Mouse (Mus musculus) spleen, postnatal 10 days (tissue): ENCODE measurements around the gene Mtcl1.
"Not testable (repeated sequence)": the region's sequence is repeated elsewhere in the genome, so short reads cannot be mapped to it uniquely, and the experiment has no call there.

Experiments used
- DNase-seq, 2 experiments: peaks; one replicate each; pipeline ENCODE4 v3.0.0; 2021 to 2022; ENCODE audit warnings: low spot score in 2 of 2

Mtcl1 gene

DNA sequence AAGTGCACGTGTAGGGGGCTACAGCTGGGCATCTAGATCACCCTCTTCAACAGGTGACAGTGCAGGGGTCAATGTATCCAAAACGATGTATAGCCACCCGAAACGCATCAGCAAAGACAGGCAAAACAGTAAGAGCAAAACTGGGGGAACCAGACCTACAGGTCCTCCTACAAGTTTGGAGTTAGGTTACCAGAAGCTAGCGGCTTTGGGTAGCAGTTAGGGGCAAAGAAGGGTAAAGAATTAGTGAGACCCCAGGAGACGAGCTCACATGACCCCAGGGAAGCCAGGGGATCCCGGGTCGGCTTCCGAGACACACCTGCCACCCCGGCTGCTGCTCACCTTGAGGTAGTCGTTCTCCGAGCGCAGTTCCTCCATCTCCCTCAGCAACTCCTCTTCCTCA lies 1.6 kb downstream of the Mtcl1 start:
- no peak for DNase-seq

DNA sequence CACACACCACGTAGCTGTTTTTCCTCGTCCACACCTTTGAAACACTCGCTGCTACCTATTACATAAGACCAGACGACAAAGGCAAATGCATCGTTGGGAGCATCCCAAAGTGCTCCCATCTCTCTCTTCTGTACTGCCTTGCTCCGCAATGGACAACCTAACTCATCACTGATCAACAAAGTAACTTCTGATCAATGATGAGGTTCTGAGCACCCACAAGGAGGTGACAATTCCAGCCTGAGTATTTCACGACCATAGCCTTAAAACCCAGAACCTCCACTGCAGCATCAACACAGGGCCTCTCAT lies 2.6 kb downstream of the Mtcl1 start:
- DNase-seq, result no peak

DNA sequence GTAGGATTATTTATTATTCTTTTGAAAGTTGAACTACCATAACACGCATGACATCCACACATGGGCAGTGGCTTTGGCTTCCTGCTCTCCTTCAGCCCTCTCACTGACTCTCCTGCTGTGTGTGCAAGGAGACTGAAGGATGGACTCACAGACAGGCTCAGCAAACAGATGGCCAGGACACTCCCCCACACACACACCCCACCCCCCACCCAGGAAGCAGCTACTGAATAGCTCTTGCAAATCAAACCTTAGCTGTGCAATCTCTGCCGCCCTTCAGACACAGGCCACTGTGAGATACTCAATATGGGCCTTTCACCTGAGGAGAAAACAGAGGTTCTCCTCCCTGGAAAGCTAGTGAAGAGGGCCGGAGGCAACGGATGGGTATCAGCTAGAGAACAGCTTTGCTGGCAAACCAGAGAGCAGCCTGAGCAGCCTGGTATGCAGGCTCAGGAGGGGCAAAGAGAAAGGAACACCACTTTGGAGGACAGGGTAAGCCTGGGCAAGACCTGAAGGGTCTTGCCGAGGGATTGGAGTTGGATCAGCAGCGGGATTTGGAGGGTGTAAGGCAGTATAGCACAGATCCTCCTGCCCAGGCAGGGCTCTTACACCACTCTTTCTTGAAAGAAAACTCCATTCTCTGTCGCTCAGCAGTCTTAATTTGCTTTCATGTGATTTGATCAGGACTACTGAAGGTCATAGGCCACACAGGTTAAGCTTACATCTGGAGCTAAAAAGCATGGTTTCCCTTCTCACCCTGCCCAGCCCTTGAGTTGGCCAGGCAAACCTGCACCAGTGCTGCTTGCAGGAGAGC lies 3.1 kb downstream of the Mtcl1 start:
- DNase-seq, result no peak

DNA sequence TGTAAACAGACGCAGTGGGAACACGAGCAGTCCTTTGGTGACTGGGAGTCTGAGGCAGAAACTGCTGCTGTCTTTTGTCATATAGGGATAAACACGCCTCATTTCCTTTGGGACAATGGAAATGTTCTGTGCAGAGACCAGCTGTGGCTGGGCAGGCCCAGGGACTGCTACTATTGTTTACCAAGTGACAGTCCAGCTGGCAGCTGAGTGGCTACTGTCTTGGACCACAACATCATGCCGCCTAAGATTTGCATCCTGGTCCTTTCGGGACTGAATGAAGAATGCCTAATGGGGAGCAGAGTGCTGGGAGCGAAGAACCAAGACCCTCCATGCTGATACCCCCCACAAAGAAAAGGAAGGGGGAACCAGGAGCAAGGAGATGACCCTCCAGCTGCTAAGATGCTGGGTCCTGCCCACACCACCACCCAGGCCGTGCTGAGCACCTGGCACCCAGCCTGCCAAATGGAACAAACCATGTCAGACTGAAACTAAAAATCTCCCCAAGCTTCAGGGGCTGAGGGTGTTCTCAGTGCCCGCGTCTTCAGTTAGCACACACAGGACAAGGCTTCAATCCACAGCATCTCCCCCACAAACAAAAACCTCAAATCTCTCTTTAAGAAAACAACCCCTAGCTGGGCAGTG lies 5.4 kb downstream of the Mtcl1 start:
- DNase-seq, result no peak

DNA sequence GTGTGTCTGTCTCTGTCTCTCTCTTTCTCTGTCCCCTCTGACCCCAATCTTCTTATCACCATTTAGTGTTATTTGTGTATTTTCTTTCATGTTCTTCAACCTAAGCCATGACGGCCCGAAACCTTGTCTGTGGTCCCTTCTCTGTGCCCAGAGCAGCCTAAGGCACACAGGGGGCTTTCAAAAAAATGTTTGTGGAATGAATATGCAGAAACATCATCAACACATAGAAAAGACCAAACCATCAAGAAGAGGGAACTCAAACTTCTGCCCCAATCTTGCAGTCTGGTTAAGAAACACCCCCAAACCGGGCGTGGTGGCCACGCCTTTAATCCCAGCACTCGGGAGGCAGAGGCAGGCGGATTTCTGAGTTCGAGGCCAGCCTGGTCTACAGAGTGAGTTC lies 9.7 kb downstream of the Mtcl1 start:
- DNase-seq, result no peak

DNA sequence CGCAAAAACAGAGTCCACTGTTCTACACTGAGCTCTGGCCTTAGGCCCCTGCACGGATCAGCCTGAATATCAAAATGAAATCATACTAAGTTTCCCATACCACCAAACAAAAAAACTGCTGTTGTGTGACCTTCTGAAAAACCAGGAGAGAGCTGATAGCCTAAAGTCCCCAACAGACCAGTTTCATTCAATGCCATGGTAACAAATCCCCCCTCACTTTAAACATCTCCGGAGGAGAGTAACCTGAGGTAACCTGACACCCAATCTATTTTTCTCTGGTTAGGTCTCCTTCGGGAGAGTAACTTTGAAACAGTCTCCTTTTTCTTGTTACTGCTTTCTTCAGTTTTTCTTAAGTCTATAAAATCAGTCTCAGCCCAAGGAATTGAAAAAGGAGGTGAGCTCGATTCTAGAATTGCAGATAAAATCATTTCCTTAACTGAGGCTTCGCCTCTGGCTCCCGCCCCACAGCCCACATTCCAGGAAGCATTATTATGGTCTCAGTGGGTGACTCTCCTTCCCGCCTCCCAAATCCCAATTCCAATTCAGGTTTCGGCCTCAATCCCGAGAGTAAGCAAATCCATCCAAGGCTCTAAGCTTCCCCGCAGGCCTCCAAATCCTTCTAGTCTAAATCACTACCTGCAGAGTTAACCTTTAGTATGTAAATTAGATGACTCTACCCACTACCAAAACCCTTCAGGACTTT lies 10.3 kb downstream of the Mtcl1 start:
- no peak for DNase-seq

DNA sequence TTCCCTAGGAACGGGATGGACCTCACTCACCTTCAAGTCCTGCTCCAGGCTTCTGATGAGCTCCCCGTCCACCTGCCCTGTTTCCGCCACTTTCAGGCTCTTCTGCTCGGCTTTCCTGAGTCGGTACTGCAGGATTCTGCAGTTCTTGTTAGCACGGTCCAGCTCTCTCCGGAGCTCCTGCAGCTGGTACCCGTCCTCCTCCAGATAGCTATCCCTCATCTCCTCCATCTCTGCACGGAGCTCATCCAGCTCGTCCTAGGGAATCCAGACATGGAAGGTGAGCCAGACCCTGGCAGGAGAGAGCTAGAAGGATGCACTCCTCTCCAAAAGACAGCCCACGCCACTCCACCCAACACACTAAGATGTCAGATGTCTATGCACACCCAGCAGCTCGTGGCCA lies 11.4 kb downstream of the Mtcl1 start:
- DNase-seq, result no peak

DNA sequence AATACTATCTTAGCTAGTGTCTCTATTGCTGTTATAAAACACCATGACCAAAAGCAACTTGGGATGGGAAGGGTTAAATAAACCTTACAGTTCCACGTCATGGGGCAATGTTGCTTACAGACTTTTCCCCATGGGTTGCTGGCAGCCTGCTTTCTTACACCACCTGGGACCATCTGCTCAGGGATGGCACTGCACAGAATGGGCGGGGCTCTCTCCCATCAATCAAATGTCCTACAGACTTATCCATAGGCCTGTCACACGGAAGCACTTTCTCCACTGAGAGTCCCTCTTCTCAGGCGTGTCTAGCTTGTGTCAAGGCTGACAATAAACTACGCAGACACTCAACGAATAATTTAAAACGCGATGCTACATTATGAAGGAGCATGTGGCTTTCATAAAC lies 12.7 kb downstream of the Mtcl1 start:
- DNase-seq, result no peak

DNA sequence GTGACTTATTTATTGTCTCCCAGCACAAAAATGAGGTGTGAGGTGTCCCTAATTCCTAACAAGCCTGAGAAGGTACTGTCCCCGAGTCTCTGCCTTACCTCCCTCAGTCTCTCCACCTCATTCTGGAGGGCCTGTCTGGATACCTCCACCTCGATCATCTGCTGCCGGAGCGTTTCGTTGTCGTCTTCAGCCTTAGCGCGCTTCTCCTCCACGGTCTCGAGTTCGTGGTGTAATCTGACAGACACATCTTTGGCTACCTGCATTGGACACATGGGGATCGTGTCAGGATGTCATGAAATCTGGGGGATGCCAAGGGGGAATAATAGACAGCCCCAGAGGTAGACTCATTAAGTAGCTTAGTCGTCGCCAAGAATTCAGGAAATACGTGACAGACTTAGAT lies 13.6 kb downstream of the Mtcl1 start:
- no peak for DNase-seq

DNA sequence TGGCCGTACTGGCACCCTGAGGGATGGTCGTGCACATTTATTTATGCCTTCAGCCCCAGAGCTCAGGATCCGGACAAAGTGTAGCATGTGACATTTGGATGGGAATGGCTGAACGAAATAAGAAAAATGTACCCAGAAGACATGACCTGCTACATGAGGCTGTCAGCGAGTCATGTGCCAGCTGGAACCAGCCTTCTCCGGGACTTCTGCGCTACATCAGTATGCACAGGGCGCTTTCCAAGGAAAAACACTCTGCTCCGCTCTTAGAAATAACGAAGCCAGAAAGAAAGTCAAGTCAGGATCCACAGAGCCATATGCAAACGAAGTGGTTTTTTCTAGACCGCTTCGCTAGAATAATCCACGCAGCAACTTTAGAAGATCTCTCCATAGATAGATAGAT lies 14.5 kb downstream of the Mtcl1 start:
- no peak for DNase-seq

DNA sequence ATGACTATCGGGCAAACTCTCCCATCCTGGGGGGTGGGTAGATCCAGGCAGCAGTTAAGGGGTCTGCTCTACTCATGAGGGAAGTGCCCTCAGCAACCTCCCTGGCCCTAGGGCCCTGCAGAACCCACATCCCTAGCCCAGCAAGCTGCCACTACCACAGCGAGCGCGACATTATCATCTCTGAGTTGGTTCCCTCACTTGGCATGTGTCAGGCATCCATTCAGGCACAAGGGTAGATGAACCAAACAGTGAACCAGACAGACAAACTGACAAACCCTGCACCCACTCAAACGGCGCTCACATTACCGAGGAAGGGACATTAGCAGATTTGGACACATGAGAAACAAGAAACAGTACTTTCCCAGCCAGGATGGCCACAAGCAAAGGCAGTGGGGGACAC lies 15.0 kb downstream of the Mtcl1 start:
- DNase-seq, result no peak

DNA sequence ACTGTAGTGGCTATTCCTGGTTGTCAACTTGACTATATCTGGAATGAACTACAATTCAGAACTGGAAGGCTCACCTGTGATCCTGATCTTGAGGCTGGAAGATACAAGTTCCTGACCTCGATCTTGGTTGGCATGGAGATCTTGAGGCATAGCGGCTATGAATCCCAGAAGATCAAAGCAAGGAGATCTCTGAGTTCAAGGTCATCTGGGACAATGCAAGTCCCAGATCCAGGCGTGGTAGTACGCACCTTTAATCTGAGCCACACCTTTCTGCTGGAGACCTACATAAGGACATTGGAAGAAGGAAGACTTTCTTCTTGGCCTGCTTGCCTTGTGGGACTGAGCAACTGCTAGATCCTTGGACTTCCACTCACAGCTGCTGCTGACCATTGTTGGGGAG lies 24.9 kb downstream of the Mtcl1 start:
- DNase-seq, result not testable (repeated sequence)

DNA sequence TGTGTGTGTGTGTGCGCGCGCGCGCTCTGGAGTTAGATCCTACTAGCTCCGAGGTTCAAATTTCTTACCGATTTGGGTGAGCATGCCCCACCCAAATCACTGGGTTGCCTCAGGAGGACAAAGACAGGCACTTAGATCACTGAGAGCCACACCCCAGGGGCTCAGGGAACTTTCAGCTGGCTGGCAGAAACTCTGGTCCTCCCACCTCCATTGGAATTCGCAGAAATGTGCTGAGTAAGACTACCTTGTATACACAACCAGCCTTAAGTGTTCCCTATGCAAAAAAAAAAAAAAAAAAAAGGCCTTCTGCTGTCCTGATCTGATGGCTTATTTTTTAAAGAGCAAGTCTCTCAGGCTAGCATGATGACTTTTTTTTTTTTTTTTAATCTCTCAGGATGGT lies 30.1 kb downstream of the Mtcl1 start:
- no peak for DNase-seq

DNA sequence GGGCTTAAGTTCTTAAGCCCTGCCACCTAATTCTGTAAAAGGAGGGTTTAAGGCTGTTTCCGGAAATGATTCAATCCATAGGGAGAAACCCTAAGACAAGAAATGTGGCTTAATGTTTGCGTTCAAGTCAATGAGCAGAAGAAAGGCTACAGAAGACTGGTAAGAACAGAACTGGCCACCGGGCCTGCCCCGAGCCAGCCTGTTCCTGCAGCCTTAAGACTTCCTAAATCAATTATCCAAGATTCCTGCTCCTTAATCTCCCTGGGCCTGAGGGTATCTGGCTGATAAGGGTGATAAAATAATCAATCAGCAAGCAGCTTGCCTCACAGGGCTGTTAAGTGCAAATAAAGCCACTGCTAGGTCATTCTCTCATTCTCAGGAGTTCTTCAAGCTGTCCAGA lies 31.8 kb downstream of the Mtcl1 start:
- DNase-seq, result no peak

DNA sequence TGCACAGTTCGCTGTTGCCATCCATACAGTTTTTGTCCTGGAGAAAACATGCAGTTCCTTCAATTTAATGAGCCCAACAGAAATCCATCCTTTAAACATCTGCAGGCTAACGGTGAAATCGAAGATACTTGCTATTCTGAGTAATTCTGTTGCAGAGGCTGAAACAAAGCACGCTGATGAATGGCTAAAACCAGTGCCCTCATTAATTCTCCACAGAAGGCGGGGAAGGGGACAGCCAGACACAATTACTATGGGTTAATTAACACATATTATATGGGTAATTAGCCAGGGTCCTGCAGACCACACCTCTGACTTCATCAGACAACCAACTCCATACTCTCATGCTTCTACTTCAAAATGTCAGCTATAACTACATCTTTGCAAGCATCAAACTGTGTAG lies 32.2 kb downstream of the Mtcl1 start:
- DNase-seq, result no peak

DNA sequence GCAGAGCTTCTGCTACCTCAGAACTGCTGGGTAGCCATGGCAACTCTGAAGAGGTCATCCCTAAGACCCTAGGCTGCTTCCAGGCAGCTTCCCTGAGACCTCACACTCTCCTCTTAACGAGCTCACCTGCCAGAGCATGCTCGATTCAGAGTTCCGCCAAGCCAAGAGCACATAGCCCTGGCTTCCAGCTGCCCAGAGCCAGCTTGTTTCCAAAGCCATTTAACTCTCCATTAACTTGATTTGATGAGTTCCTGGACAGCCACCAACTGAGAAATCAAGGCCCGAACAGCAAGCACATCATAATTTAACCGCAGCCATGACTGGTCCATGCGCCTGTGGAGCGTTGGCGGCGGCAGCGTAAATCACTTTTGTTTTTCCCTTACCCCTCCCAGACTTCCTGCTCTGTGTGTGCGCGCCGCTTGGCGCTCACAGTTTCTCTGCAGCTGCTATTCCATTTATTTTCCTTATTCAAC lies 32.7 kb downstream of the Mtcl1 start:
- DNase-seq, result no peak

DNA sequence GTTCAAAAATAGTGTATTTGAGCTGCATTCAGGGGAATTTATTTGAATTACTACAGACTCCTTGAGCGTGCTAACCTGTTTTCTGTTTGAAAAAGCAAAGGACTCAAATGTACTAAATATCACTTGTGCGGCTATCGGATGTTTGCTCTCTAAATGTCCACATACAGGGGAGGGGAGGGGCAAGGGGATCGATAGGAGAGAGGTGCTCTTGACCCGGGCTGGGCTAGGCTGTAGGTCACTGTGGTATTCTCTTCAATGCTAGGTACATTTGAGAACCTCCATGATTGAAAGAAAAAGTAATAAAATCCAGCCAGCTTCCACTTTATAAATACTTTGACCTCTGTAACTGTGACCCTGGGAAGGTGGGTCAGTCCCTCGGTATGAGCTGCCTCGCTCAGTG lies 33.1 kb downstream of the Mtcl1 start:
- DNase-seq, result no peak

DNA sequence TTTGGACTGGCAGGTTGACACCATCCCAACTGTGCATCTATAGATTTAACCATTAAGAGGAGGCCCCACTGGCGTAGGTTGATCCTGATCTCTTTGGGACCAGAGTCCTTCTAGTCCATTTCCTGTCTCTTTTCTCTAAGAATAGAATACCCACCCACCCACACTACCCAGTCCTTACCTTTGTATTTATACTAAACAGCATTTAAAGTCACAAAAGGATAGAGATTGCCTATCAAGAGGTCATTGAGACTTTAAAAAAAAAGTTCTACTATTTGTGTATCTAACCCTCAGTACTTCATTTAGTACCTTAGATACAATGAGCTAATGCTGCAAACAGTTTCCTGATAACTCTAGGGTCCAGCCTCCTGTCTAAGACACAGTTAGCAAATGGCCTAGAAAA lies 35.2 kb downstream of the Mtcl1 start:
- no peak for DNase-seq

DNA sequence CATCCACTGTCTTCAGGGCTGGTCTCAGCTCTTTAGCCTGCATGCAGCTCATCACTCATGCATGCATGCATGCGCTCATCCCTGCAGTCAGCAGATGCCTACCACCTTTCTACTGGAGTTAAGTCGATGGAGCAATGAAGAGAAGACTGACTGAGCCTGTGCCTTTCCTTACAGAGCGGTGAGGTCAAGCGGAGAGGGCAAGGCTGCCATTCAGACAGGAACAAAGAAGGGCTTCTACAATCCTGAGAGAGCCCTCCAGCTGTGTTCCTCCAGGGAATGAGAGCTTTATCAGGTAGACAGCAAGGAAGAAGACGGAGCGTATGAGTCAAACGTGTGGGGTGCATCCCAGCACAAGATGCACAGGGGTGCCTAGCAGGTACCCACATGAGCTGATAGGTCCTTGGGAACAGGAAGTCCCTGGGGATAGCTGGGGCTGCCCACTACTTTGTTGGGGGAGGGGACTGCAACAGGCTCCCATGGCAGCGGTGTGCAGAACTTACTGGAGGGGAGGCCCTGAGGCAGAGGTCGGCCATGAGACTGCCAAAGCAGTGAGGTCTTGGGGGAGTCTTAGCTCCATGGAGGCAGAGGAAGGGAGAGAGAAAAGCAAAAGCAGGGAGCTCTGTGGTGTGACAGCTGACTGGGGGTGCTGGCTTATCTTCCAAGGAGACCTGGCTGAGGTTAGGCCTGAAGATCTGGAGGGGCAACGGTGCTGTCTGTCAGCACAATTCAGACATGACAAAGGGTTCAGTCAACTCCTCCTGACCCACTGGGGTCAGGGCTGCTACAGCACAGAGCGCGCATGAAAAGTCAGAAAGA lies 37.2 kb downstream of the Mtcl1 start:
- no peak for DNase-seq

DNA sequence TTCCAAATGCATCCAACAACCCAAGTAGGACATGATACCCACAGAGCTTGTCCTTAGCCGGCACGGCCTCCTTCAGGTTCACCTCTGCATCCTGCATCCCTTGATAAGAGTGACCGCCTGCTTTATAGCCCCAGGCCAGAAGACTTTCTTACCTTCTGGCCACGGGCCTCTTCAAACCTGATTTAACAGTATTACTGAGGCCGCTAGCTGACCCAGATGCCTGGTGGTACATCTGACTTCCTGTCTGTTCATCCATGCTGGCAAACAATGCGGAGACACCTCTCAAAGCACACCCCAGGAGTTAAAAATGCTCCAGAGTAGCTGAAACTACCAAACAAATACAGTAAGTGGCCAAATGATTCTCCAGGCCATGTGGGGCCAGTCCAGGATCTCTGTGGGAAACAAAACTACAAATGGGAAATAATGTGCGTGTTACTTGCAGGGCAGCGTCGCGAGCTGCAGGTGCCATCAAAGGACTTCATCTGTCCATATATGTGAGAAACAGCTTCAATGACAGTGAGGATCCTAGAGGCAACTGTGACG lies 38.6 kb downstream of the Mtcl1 start:
- no peak for DNase-seq

DNA sequence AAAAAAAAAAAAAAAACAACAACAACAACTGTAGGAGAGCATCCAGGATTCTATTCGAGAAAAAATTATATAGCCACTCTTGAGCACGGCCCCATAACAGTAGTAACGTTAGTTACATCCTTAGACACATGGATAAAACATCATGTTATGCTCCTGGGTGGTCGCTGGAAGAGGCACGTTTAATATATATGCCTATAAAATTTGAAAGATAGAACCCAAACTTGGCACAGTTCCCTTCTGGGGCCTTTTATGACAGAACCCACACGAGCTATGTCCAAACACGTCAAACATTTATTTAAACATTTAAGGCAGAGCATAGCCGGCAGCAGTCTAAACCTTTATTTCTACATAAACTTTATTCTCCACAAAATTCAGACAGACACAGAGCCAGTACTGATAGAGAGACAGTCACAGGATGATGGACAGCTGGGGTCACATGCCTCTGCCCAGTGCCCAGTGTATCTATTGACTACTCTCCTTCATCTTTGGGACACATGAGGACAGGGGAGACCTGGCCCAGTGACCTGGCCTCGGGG lies 40.4 kb downstream of the Mtcl1 start:
- no peak for DNase-seq

DNA sequence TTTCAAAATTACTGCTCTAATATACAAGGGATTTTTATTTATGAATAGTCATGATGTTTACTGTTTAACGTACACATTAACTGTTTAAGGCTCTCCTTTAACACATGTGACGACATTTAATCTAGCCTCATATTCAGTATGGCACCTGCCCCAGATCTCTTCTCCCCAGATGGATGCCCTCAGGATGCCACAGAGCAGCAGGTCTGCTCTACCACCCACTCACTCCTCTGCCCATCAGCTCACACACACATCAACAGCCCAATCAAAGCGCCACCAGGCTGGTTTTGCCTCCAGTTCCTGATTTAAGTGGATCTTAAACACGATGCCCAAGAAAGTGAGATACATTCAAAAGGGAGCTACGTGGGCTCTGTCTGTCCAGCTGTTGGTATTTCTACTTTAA lies 41.1 kb downstream of the Mtcl1 start:
- DNase-seq, result no peak
